Mouse (Mus musculus): ENCODE results near the gene Vav1. TPM values are rescaled to one million over a fixed set of nuclear protein-coding genes. Genes with fewer than 3 reads are reported as not detected.
A peak's percentile ranks its signal among the peaks of the same experiment; 100 is the strongest.
"Not testable (repeated sequence)": the region's sequence is repeated elsewhere in the genome, so short reads cannot be mapped to it uniquely, and the experiment has no call there.

Vav1 gene
- polyA plus RNA-seq, 1 experiment from 2014 or later, result 1.5 TPM

DNA sequence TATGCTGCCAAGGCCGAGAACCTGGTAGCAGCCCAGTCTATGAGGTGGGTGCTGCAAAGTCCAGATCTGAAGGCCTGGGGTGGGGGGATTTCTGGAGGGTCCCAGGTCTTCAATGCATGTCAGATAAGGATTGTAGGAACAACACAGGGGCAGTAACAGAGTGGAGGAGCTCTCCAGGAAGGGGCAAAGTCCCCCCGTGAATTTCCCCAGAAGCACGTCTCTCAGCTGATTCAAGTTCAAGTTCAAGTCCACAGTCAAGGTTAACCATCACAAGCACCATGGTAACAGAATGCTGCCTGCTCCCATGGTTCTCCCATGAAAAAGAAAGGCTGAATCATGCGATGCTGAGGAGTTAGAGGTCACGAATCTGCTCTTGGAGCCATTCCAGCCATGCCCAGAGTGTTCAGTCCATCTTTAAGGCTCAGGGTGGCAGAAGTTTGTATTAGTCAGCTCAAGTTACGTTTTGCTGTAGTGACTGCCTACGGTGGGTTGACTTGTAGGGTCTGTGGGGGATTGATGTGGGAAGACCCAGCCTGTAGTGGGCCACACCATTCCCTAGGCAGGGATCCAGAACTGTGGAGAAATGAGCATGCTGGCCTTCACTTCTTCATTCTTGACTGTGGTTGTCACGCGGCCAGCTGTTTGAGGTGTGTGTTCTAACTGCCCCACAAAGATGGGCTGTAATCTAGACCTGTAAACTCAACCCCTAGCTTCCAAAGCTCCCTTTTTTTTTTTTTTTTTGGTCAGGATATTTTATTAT lies 55.3 kb downstream of the Vav1 start:
- Histone ChIP-seq H3K4me3 (no peak overlapping the region), H3K4me1 (peaks cover 2% of the 10 kb centered on the region; the same call in 1 of the 2 replicates), H3K27ac (no peak overlapping the region), H3K36me3 (replicated peaks) (no peaks in the 10 kb centered on the region), H3K9ac (no peak overlapping the region), H3K4me2 (peak overlapping the region; percentile 22; the same call in 1 of the 2 replicates), H3K27me3 (replicated peaks) (no peaks in the 10 kb centered on the region), H3K9me3 (no peaks in the 10 kb centered on the region)
- WGBS, result 75% methylated on average over 9 of the region's 9 CpGs
- no peak for ATAC-seq (replicated peaks)

- Histone ChIP-seq H3K27ac (no peak overlapping the region), H3K4me1 (peaks cover 2% of the 10 kb centered on the region; the same call in 1 of the 2 replicates), H3K9me3 (no peaks in the 10 kb centered on the region), H3K27me3 (replicated peaks) (no peaks in the 10 kb centered on the region), H3K36me3 (replicated peaks) (no peaks in the 10 kb centered on the region), H3K9ac (no peak overlapping the region), H3K4me2 (peak overlapping the region; percentile 22; the same call in 1 of the 2 replicates), H3K4me3 (no peak overlapping the region)
- ATAC-seq (replicated peaks), result peak; percentile 65
- 7% methylated on average over 16 of the region's 16 CpGs for WGBS
Observed at GRCm38 (mm10) chr17:57334761-57335150, 55.9 kb downstream of the Vav1 start.

DNA sequence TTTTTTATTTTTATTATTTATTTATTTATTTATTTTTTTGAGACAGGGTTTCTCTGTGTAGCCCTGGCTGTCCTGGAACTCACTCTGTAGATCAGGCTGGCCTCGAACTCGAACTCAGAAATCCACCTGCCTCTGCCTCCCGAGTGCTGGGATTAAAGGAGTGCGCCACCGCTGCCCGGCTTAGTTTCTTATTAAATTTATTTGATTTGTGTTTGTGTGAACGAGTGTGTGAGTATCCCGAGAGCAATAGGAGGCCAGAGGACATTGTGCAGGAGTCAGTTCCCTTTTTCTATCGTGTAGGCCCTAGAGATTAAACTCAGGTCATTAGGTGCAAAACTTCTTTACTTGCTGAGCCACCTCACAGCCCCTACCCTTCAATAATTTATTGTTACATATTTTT lies 56.3 kb downstream of the Vav1 start:
- ATAC-seq (replicated peaks), result peak; percentile 25
- H3K27me3 ChIP-seq (replicated peaks), result not testable (repeated sequence)
- 73% methylated on average over 9 of the region's 9 CpGs for WGBS

DNA sequence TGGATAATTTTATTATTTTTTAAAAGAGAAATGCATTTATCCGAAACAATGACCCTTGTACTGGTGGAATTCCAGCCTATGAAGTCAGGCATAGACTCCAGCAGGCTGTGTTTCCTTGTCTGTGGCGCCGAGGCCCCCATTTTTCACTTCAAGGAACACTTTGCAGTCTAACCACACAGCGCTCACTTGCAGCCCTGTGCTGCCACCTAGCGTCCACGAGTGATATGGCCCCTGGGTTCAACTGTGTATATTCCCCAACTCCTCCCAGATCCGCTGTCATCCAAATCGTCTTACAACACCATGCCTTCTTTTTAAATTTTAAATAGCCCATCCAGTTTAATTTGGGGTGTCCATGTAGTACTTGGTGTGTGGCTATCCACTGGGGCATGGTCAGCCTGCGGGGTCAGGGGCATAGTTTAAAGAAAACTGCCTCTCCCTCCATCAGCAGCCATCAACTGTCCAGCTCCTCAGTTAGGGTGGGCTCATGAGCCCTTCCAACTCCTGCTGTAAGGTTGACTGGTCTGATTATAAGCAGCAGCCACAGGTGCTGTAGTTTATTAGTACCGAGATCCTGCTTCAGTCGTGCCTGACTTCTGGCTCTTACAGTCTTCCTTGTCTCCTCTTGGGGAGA lies 56.9 kb downstream of the Vav1 start:
- WGBS, result 10% methylated on average over 11 of the region's 11 CpGs
- no peaks in the 10 kb centered on the region for H3K27me3 ChIP-seq (replicated peaks)
- peak overlapping the region; percentile 34 for H3K4me2 ChIP-seq
- H3K9me3 ChIP-seq, result no peaks in the 10 kb centered on the region
- H3K4me1 ChIP-seq, result peaks cover 2% of the 10 kb centered on the region; the same call in 1 of the 2 replicates
- H3K4me3 ChIP-seq, result no peak overlapping the region
- no peak overlapping the region for H3K27ac ChIP-seq
- peak; percentile 91 for ATAC-seq (replicated peaks)
- no peaks in the 10 kb centered on the region for H3K36me3 ChIP-seq (replicated peaks)
- H3K9ac ChIP-seq, result peak overlapping the region; percentile 10; the same call in 1 of the 2 replicates

More for the DNA sequence above, 56.3 kb downstream of the Vav1 start:
- H3K9ac ChIP-seq; H3K9me3 ChIP-seq; H3K36me3 ChIP-seq (replicated peaks); H3K4me1 ChIP-seq; H3K4me2 ChIP-seq; H3K27ac ChIP-seq; H3K4me3 ChIP-seq: not testable (repeated sequence)

DNA sequence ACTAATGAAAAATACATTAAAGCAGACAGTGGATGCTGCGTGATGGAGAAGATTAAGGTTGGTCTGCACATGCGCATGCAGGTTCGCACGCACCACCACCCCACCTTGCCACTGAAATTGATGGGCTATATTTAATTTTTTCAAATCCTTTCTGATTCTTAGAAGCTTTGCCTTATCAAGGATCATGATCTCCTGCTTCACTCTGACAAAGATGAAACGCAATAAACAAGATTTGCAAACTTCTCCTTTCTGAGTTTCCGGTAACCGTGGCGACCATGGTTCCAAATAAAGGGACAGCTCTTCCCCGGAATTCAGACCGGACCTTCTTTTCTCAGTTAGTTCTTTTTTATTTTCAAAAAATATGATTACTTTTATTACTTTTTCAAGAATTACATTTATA lies 59.1 kb downstream of the Vav1 start:
- H3K9me3 ChIP-seq, result no peaks in the 10 kb centered on the region
- H3K4me2 ChIP-seq, result no peak overlapping the region
- H3K27me3 ChIP-seq (replicated peaks), result no peaks in the 10 kb centered on the region
- H3K9ac ChIP-seq, result no peak overlapping the region
- H3K27ac ChIP-seq, result no peak overlapping the region
- H3K4me3 ChIP-seq, result no peak overlapping the region
- ATAC-seq (replicated peaks), result no peak
- WGBS, result 83% methylated on average over 10 of the region's 10 CpGs
- H3K4me1 ChIP-seq, result peaks cover 2% of the 10 kb centered on the region; the same call in 1 of the 2 replicates
- H3K36me3 ChIP-seq (replicated peaks), result no peaks in the 10 kb centered on the region

- no peak for ATAC-seq (replicated peaks)
- Histone ChIP-seq H3K4me2 (no peak overlapping the region), H3K4me3 (no peak overlapping the region)
Observed at GRCm38 (mm10) chr17:57339298-57339697, 60.4 kb downstream of the Vav1 start.

GRCm38 (mm10) chr17:57341568-57341967 lies 62.7 kb downstream of the Vav1 start:
- Histone ChIP-seq H3K9me3 (no peaks in the 10 kb centered on the region), H3K4me2 (no peak overlapping the region), H3K36me3 (replicated peaks) (no peaks in the 10 kb centered on the region), H3K9ac (no peak overlapping the region), H3K27ac (no peak overlapping the region), H3K4me3 (no peak overlapping the region), H3K4me1 (no peaks in the 10 kb centered on the region), H3K27me3 (replicated peaks) (no peaks in the 10 kb centered on the region)
- no peak for ATAC-seq (replicated peaks)
- WGBS, result 73% methylated on average over 4 of the region's 4 CpGs

More at GRCm38 (mm10) chr17:57339298-57339697, 60.4 kb downstream of the Vav1 start:
- Histone ChIP-seq H3K27ac (no peak overlapping the region), H3K9ac (no peak overlapping the region), H3K4me1 (peaks cover 2% of the 10 kb centered on the region; the same call in 1 of the 2 replicates), H3K36me3 (replicated peaks) (no peaks in the 10 kb centered on the region), H3K27me3 (replicated peaks) (no peaks in the 10 kb centered on the region), H3K9me3 (no peaks in the 10 kb centered on the region)
- 85% methylated on average over 9 of the region's 9 CpGs for WGBS

- no peak for ATAC-seq (replicated peaks)
- WGBS, result 70% methylated on average over 2 of the region's 2 CpGs
- no peaks in the 10 kb centered on the region for H3K36me3 ChIP-seq (replicated peaks)
Observed at GRCm38 (mm10) chr17:57344029-57344707, 65.3 kb downstream of the Vav1 start.

DNA sequence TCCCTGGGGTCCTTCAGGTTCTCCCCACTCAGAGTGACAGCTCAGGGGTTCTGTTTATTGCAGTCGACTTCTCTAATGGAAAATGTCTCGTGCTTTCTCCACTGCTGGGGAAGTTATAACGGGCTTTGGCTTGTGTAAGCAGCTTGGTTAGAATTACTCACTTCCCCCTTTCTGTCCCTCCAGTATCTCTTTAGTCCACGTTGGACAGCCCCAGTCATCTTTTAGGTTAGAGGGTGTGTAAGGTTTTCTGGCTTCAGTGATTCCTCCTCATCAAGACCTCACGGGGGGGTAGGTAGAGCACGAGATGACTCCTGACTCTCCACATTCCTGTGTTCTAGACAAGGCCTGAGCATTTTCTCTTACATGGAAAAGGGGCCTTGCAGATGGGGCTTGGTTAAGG lies 68.1 kb downstream of the Vav1 start:
- no peaks in the 10 kb centered on the region for H3K36me3 ChIP-seq (replicated peaks)
- H3K9ac ChIP-seq, result no peak overlapping the region
- 79% methylated on average over 6 of the region's 6 CpGs for whole genome bisulfite sequencing
- H3K4me1 ChIP-seq, result no peaks in the 10 kb centered on the region
- H3K27ac ChIP-seq, result no peak overlapping the region
- H3K27me3 ChIP-seq (replicated peaks), result no peaks in the 10 kb centered on the region
- no peak for ATAC-seq (replicated peaks)
- H3K9me3 ChIP-seq, result no peaks in the 10 kb centered on the region
- no peak overlapping the region for H3K4me3 ChIP-seq
- no peak overlapping the region for H3K4me2 ChIP-seq

More at GRCm38 (mm10) chr17:57344029-57344707, 65.3 kb downstream of the Vav1 start:
- Histone ChIP-seq H3K4me3 (no peak overlapping the region), H3K4me1 (no peaks in the 10 kb centered on the region), H3K27ac (no peak overlapping the region), H3K9me3 (no peaks in the 10 kb centered on the region), H3K4me2 (no peak overlapping the region), H3K9ac (no peak overlapping the region), H3K27me3 (replicated peaks) (no peaks in the 10 kb centered on the region)

- no peaks in the 10 kb centered on the region for H3K4me1 ChIP-seq
- H3K27me3 ChIP-seq (replicated peaks), result no peaks in the 10 kb centered on the region
- no peak overlapping the region for H3K4me3 ChIP-seq
- no peak overlapping the region for H3K27ac ChIP-seq
- no peak for ATAC-seq (replicated peaks)
- no peak overlapping the region for H3K9ac ChIP-seq
- WGBS, result 89% methylated on average over 2 of the region's 2 CpGs
- no peak overlapping the region for H3K4me2 ChIP-seq
- H3K36me3 ChIP-seq (replicated peaks), result no peaks in the 10 kb centered on the region
- H3K9me3 ChIP-seq, result no peaks in the 10 kb centered on the region
Observed at GRCm38 (mm10) chr17:57347781-57348180, 68.9 kb downstream of the Vav1 start.

- no peaks in the 10 kb centered on the region for H3K27me3 ChIP-seq (replicated peaks)
- 71% methylated on average over 5 of the region's 5 CpGs for WGBS
- no peaks in the 10 kb centered on the region for H3K9me3 ChIP-seq
- no peak overlapping the region for H3K4me2 ChIP-seq
- H3K27ac ChIP-seq, result no peak overlapping the region
- H3K36me3 ChIP-seq (replicated peaks), result no peaks in the 10 kb centered on the region
- no peaks in the 10 kb centered on the region for H3K4me1 ChIP-seq
- ATAC-seq (replicated peaks), result no peak
- H3K4me3 ChIP-seq, result no peak overlapping the region
- H3K9ac ChIP-seq, result no peak overlapping the region
Observed at GRCm38 (mm10) chr17:57349067-57349466, 70.2 kb downstream of the Vav1 start.

DNA sequence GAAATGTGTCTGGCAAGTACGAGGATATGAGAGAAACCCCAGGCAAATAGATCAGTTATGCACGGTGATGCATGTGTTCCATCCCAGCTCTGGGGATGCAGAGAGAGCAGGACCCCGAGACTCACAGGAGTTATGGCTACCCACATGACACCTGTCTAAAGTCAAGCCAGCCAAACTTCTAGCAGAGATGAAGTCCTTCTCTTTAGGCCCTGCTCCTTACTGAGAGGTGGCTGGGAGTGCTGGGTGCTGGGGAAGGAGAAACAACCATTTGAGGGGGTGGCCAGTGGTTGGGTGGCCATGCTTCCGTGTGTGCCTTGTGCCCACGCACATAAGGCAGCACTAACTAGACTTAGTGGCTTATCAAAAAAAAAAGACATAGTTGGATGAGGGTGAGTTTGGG lies 71.3 kb downstream of the Vav1 start:
- no peak overlapping the region for H3K4me3 ChIP-seq
- no peak overlapping the region for H3K9ac ChIP-seq
- H3K4me2 ChIP-seq, result no peak overlapping the region
- 85% methylated on average over 5 of the region's 5 CpGs for WGBS
- H3K27me3 ChIP-seq (replicated peaks), result no peaks in the 10 kb centered on the region
- no peaks in the 10 kb centered on the region for H3K36me3 ChIP-seq (replicated peaks)
- no peaks in the 10 kb centered on the region for H3K9me3 ChIP-seq
- no peak overlapping the region for H3K27ac ChIP-seq
- no peaks in the 10 kb centered on the region for H3K4me1 ChIP-seq
- ATAC-seq (replicated peaks), result no peak

Data from midbrain, embryonic 15.5 days (tissue).